Mouse (Mus musculus): ENCODE measurements around the gene Lamtor3.
"Not testable (repeated sequence)": the region's sequence is repeated elsewhere in the genome, so short reads cannot be mapped to it uniquely, and the experiment has no call there.

Lamtor3 gene

DNA sequence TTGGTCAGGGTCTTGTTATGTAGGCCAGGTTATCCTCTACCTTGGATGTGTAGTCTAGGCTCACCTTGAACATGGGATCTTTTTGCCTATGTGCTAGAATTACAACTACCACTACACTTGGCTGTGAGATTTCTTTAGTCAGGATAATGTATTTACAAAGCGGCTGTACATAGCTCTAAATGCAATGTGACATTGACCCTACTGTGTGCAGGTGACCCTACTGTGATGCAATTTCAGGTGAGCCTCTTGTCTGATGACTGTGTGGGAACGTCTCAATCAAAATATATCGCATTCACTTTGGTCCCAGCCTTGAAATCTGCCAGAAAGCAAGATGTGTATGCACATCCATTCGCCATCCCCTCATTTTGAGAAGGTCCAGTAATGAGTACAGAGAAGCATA, 40.0 kb downstream of the Lamtor3 start:
- intact Hi-C loops (cut with DNase I), result no loop called here

DNA sequence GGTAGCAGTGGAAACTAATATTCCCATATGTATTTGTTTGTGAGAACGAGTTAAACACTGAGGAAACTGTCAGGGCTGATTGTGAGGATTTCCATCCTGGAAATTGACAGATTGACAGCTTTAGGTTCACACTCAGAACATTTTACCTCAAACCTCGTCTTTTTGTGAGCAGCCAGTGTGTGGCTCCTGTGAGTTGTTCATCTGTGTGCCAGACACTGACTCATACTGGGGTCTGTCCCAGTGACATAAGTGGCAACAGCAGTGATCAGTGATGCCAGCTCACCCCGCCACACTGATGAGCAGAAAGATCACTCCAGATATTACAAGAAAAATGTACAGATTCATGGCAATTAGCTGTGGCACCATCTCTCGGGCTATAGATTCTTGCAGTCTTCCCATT, 41.1 kb downstream of the Lamtor3 start:
- intact Hi-C loops (cut with DNase I), result no loop called here

DNA sequence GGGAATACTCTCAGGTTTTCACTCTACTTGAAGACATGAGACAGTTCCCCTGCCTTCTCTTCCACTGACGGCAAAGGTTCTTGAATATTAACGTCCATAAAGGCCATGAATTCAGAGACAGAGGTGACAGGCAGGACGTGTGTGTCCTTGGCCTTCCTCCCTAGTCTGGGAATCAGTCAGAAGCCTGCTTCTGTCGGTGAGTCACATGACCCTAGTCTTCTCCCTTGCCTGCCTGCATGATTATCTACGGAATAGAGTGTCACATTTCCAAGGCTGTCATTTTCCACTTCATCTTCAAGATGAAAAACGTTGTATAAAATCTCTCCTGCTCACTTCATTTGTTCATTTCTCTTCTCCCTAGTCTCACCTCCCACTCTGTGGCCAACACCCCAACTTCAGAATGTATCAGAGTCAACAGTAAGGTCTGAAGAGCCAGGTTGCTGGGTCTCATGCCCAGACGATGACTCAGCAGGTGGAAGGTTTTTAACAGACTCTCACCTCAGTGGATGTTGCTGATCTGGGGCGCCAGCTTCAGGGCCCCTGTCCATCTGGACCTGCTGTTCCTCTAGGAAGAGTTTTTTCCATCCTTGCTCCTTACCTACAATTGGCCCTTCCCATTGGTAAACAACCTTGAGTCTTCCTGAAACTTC, 43.6 kb downstream of the Lamtor3 start:
- intact Hi-C loops (cut with DNase I), result no loop called here

DNA sequence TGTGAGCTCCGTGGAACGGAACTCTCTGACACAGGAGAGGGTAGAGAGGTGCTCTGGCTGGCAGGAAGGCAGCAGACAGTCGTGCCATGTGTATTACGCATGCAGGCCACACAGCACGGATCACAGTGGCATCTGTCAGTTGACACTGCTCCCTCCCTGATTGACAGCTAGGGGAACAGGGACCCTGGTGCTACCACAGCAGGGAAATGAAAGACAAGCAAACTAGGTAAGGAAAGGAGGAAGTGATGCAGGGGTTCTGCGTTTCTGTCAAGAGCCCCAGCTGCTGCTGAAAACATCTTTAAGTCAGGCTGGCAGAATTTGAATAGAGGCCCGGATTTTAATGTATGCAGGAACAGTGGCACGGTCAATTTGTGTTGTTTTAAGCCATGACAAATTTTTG, 45.2 kb downstream of the Lamtor3 start:
- intact Hi-C loops (cut with DNase I), result no loop called here

DNA sequence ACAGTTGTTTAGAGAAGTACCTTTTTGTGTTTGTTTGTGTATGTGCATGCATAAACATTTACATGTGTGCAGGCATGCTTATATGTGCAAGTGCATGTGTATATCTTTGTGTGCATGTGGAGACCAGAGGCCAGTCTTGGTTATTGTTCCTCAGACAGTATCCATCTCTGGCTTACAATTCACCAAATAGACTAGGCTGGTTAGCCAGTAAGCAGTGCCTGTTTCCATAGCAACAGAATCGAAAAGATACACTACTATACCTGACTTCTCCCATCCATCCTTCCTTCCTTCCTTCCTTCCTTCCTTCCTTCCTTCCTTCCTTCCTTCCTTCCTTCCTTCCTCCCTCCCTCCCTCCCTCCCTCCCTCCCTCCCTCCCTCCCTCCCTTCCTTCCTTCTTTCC, 45.7 kb downstream of the Lamtor3 start:
- intact Hi-C loops (cut with DNase I), result not testable (repeated sequence)

DNA sequence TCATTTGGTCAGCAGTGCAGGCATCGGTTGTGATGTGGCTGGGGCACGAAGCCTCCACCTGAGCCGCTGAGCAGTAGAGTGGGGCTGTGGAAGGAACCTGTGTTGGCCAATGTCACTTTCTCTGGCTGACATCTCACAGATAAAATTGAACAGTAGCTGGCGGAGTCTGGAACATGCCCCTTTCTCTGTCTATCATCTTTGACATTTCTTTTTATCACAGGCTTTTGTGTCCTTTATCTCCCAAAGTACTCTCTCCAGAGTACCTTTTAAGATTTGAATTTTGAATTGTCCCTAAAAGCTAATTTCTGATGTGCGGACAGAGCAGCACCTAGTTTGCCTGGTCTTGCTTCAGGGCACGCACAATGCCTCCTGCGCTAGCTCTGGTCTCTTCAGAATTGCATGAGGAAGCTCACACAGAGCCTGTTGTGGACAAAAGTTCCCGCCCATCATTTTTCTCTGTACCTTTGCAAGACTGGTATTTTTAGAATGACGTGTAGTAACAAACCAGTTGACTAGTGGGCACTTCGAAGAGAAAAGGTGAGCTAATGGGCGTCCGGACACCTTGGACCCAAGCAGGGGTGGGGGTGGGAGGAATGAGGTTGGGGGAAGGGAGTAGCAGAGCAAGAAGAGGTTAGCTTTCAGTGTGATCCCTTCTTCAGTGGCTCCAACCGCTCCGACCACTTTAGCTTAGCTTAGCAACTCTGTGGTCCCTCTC, 50.0 kb downstream of the Lamtor3 start:
- intact Hi-C loops (cut with DNase I), result no loop called here

DNA sequence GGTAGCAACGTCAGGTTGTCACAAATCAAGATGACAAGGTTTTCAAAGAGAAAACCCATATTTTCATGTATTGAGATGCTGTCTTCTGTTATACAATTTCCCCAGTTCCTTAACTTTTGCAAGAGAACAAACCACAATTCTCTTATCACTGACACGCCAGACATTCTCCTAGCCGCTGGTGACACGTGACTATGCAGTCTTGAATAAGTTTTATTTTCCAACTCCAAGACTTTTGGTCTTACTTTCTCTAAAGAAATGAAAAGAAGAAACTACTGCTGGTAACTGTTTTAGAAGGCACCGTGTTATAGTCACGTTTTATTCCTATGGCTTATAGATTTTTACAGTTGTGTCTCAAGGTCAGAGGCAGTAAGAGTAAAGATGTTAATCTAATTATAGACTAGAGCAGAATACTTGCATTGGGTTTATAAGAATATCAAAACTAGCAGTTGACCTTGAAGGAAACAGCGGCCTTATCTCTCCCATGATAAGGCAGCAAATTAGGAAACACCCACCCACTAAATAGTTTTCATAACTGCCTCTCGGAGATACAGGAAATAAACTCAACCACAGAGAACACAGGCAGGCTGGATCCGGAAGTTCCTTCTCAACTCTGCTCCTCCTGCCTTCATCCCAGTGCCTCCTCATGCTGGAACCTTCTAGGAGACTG, 50.6 kb downstream of the Lamtor3 start:
- intact Hi-C loops (cut with DNase I), result no loop called here

DNA sequence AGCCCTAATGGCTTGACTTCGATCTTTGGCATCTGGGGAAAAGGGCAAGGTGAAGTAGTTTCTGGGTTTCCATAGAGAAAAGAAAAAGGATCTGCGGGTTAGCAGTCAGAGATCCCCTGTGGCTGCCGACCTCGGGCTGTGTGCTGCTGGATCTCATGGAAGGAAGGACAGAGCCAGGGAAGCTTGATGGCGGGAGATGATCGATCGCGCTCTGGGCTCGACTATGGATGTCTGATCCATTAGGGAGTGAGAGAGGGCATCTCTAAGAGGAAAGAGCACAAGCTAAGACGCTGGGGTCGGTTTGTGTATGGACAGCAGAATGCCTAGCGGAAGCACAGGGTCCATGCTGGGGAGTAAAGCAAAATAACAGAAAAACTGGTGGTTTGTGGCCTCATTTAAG, 51.6 kb downstream of the Lamtor3 start:
- intact Hi-C loops (cut with DNase I), result no loop called here

DNA sequence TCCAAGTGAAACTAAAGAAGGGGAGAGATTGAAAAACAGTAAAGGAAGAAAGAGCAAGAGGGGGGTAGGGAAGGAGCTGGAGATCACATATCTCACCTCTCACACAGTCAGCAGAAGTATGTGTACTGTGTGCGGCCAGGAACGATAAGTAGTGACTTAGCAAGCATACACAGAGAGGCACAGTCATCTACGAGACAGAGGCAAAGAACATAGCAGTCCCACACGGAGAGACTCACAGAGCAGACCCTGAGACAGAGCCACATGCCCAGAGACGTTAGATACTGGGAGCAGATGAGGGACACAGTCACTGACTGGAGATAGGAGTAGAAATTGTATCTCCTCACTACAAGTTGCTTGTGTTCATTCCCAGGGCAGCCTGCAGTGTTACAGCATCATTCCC, 53.9 kb downstream of the Lamtor3 start:
- intact Hi-C loops (cut with DNase I), result no loop called here

DNA sequence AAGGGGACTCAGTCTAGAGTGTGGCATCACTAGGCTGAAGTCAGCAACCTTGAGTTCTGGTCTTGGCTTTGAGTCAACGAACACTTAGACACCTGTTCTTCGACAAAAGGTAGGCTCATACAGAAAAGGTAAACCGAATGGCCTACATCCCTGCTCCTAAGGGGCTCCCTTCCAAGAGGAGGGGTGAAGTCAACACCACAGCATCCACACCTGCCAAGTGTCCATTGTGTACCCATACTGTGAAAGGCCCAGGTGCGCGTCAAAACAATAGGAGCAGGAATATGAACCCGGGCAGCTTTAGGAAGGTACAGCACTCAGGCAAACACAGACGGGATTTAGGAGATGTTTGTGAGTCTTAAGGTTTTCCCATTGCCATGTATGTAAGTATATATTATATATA, 54.7 kb downstream of the Lamtor3 start:
- intact Hi-C loops (cut with DNase I), result no loop called here

DNA sequence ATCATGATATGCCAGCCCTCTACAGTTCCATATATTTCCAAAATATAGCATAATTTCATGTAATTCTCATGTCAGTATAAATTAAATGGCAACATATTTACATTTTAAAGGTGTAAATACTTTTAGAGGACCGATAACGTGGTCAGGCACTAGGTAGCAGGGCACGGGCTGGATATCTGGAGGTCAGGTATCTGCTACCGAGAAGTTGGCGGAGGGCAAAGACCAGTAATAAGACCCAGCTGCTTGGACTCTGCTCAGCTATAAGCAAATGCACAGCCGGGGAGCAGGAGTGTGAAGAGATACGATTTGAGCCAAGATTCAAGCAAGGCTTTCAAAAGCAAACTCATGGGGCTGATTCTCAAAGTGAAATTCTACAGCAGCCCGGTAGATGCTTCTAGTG, 56.0 kb downstream of the Lamtor3 start:
- intact Hi-C loops (cut with DNase I), result no loop called here

DNA sequence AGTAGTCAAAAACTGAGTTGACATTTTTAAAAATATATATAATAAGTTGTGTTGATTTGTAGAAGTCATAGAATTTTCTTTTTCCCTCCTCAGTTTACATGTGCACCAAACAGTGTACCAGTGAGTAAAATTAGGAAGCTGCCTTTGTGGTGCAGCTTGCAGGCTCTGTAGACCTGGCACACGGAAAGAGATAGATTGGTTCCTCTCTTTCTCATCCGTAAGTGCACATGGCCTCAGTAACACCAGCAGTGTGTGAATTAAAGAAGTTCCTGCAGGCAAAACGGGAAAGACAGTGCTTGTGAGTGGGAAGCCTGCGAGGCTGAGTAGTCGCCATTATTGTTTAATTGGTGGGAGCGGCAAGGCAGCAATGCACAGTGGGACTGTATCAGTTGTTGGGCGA, 57.1 kb downstream of the Lamtor3 start:
- intact Hi-C loops (cut with DNase I), result no loop called here

DNA sequence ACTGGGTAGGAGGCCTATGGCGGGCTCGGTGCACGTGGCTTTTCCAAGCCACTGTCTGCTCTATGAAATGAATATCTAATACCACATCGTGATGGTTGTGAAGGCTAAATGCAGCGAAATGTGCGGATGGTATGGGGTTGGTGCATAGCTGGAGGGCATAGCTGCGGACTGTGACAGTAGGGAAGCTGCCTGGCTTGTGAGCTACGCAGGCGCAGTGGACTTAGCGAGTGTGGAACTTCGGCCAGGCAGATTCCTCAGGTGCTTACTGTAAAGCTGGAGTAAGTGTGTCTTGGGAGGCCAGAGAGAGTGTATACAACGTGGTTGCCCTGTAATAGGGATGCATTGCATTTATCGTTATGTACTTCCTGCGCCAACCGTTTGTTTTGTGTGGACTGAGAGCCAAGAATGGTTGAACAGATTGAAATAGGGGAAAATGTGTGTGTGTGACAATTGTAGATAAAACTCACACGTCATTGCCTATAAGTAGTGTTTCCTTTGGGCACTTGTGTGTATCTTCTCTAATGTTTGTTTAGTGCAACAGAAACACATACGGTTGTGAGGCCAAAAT, 57.6 kb downstream of the Lamtor3 start:
- intact Hi-C loops (cut with DNase I), result no loop called here

DNA sequence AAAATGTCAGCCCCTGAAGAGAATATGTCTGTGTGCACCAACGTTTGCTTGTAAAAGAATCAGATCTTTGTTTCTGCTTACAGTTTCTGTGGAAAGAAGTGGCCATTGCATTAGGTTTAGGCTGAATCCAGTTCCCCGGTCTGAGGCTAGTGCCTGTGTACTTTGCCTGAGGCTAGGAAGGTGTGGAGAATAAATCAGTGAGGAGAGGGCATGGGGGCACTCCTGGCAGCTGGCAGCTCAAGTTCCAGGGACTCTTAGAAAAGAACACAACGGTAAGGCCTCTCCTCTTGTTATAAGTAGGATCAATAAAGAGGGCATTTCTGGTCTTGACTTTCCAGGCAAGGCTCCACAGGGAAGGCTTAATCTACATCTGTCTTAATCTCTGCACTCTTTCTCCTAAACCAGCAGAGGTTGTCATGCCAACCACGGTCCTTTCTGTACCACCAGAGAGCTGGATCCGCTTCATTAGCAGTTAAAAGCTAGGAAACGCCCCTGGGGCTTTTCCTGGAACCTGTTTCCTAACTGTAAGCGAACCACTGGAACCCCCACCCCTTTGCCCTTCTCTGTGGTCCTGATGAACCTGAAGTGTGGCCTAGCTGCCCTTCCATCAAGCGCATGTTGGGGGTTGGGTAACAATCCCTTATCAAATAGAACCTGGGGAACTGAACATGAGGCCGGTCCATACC, 58.8 kb downstream of the Lamtor3 start:
- intact Hi-C loops (cut with DNase I), result no loop called here

DNA sequence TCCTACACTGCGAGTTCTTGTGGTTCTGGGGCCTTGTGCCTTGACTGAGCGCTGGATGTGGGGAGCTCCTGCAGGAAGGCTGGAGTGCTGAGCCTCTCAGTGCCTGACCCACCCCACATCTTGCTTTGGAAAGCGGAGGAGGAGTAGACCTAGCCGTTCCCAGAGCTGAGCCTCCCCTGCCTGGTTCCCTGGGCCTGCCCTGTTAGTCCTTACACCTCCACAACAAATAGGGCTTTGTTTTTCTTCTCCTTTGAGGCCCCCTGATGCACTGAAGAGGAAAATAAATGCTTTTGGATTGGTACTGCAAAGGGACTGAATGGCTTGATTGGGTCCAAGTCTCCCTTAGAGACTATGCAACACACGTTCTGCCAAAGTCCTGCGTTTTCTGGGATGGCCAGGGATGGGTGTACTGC, 59.3 kb downstream of the Lamtor3 start:
- intact Hi-C loops (cut with DNase I), result no loop called here

DNA sequence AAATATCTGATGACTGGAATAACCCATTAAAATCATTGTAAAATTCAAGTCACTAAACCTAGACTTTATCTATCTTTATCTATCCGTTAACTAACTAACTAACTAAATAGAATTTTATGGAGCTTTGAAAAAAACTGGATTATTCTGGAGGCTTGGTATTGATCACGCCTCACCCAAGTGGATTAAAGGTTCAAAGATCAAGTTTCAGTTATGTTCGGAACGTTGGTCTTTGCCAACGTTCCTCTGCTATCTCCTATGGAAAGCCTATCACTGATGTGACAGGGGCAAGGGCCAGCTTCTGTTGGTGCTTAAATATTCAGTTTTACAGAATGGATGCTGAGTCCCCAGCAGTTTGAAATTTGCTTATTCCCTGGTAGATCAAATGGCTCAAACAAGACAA, 59.9 kb downstream of the Lamtor3 start:
- intact Hi-C loops (cut with DNase I), result no loop called here
